Mouse (Mus musculus): Measurements from ENCODE around the gene Exosc5. TPM values are rescaled to one million over a fixed set of nuclear protein-coding genes. Genes with fewer than 3 reads are reported as not detected.

Gene Exosc5
- total and polyA plus RNA-seq, 3 experiments: 105 to 125 (median 123) TPM

GRCm38 (mm10) chr7:25666381-25666780, 7.4 kb downstream of the Exosc5 start:
- TF ChIP-seq PAX5 (IDR thresholded peaks at IDR 0.05; ENCODE audit: low read length): no peak
- TF ChIP-seq POLR2A (IDR thresholded peaks at IDR 0.05; ENCODE audit: low read depth, low read length): no peak
- no peak for TF ChIP-seq MXI1 (IDR thresholded peaks at IDR 0.05; ENCODE audit: low read depth, low read length)
- no peak for TF ChIP-seq EP300 (IDR thresholded peaks at IDR 0.05; ENCODE audit: low read length)
- no peak for TF ChIP-seq USF2 (conservative IDR thresholded peaks at IDR 0.05; ENCODE audit: low read depth, low read length)
- no peak for TF ChIP-seq USF1 (IDR thresholded peaks at IDR 0.05; ENCODE audit: low read depth, low read length)
- no peak for TF ChIP-seq ZNF384 (IDR thresholded peaks at IDR 0.05; ENCODE audit: low read depth, low read length)
- no peak for TF ChIP-seq GABPA (IDR thresholded peaks at IDR 0.05; ENCODE audit: insufficient replicate concordance, low read depth, low read length)
- TF ChIP-seq ELF1 (IDR thresholded peaks at IDR 0.05; ENCODE audit: low read depth, low read length): no peak
- no peak for TF ChIP-seq MAZ (IDR thresholded peaks at IDR 0.05; ENCODE audit: low read depth, low read length)
- TF ChIP-seq SMC3 (IDR thresholded peaks at IDR 0.05; ENCODE audit: low read depth, low read length): no peak
- TF ChIP-seq ETS1 (conservative IDR thresholded peaks at IDR 0.05; ENCODE audit: low read depth, low read length): no peak
- no peak for TF ChIP-seq CHD1 (IDR thresholded peaks at IDR 0.05; ENCODE audit: low read depth, low read length)
- no peak for TF ChIP-seq IRF4 (IDR thresholded peaks at IDR 0.05; ENCODE audit: low read depth, low read length)
- TF ChIP-seq KAT2A (IDR thresholded peaks at IDR 0.05; ENCODE audit: insufficient replicate concordance, low read length): no peak
- in situ Hi-C loops (cut with MboI; ENCODE audit: low pct_ligation_motif_present, low pct_unique_long_range_greater_than_20kb, low sequenced_read_pairs) (no loop called here), dilution Hi-C loops (cut with MboI; ENCODE audit: extremely low pct_ligation_motif_present, extremely low pct_unique_long_range_greater_than_20kb, low sequenced_read_pairs) (no loop called here)
- no peak overlapping the region for H3K4me3 ChIP-seq (replicated peaks in 1 of 3; ENCODE audit: low read depth in 2 of 3, low read length in 2 of 3, poor library complexity in 1 of 3)
- no peak overlapping the region for H3K27ac ChIP-seq (ENCODE audit: insufficient read depth, low read depth)
- no peaks in the 10 kb centered on the region for H3K9me3 ChIP-seq (replicated peaks; ENCODE audit: low read length)
- no peaks in the 10 kb centered on the region for H3K27me3 ChIP-seq (replicated peaks)
- no peak overlapping the region for H3K9ac ChIP-seq (ENCODE audit: insufficient read depth, low read depth)
- no peak for DNase-seq (ENCODE audit: extremely low read depth)
- H3K79me2 ChIP-seq (replicated peaks; ENCODE audit: control insufficient read depth, extremely low read depth, insufficient read depth, poor library complexity, severe bottlenecking): peaks cover 5% of the 10 kb centered on the region
- no peak overlapping the region for H3K4me2 ChIP-seq (ENCODE audit: insufficient read depth, low read depth, poor library complexity, severe bottlenecking)
- H3K4me1 ChIP-seq (ENCODE audit: control insufficient read depth in 1 of 2, insufficient read depth in 2 of 2): peaks cover 0 to 4% of the 10 kb centered on the region in 2 experiments; a peak in 1 of 4 replicates
- peaks cover 73 to 98% of the 10 kb centered on the region in 2 experiments for H3K36me3 ChIP-seq (replicated peaks in 1 of 2; ENCODE audit: control insufficient read depth in 1 of 2, insufficient read depth in 1 of 2, low read length in 1 of 2)

GRCm38 (mm10) chr7:25669158-25669557, 10.2 kb downstream of the Exosc5 start:
- no peak overlapping the region for H3K4me2 ChIP-seq (ENCODE audit: insufficient read depth, low read depth, poor library complexity, severe bottlenecking)
- peaks cover 53 to 79% of the 10 kb centered on the region in 2 experiments for H3K36me3 ChIP-seq (replicated peaks in 1 of 2; ENCODE audit: control insufficient read depth in 1 of 2, insufficient read depth in 1 of 2, low read length in 1 of 2)
- in situ Hi-C loops (cut with MboI; ENCODE audit: low pct_ligation_motif_present, low pct_unique_long_range_greater_than_20kb, low sequenced_read_pairs): no loop called here
- no peak overlapping the region for H3K4me3 ChIP-seq (replicated peaks in 1 of 3; ENCODE audit: low read depth in 2 of 3, low read length in 2 of 3, poor library complexity in 1 of 3)
- peaks cover 3% of the 10 kb centered on the region for H3K9me3 ChIP-seq (replicated peaks; ENCODE audit: low read length)
- no peaks in the 10 kb centered on the region for H3K27me3 ChIP-seq (replicated peaks)
- TF ChIP-seq E2F4 (IDR thresholded peaks at IDR 0.05; ENCODE audit: insufficient replicate concordance, low read depth, low read length) (no peak), MEF2A (IDR thresholded peaks at IDR 0.05; ENCODE audit: borderline replicate concordance, low read depth, low read length) (no peak), JUND (conservative IDR thresholded peaks at IDR 0.05; ENCODE audit: low read depth, low read length) (no peak), UBTF (IDR thresholded peaks at IDR 0.05; ENCODE audit: low read depth, low read length) (no peak), POLR2A (IDR thresholded peaks at IDR 0.05; ENCODE audit: low read depth, low read length) (no peak), ZC3H11A (IDR thresholded peaks at IDR 0.05; ENCODE audit: low read depth, low read length) (no peak), CTCF (conservative IDR thresholded peaks at IDR 0.05 in 1 of 2, IDR thresholded peaks at IDR 0.05 in 1 of 2; ENCODE audit: low read depth in 2 of 2, low read length in 2 of 2) (no peak), SMC3 (IDR thresholded peaks at IDR 0.05; ENCODE audit: low read depth, low read length) (no peak), POLR2AphosphoS2 (IDR thresholded peaks at IDR 0.05; ENCODE audit: low read depth, low read length) (no peak), RAD21 (IDR thresholded peaks at IDR 0.05; ENCODE audit: low read depth, low read length) (no peak), GABPA (IDR thresholded peaks at IDR 0.05; ENCODE audit: insufficient replicate concordance, low read depth, low read length) (no peak), MAFK (IDR thresholded peaks at IDR 0.05; ENCODE audit: insufficient replicate concordance, low read length) (no peak), ZNF384 (IDR thresholded peaks at IDR 0.05; ENCODE audit: low read depth, low read length) (no peak), MXI1 (IDR thresholded peaks at IDR 0.05; ENCODE audit: low read depth, low read length) (no peak), PAX5 (IDR thresholded peaks at IDR 0.05; ENCODE audit: low read length) (no peak), ELF1 (IDR thresholded peaks at IDR 0.05; ENCODE audit: low read depth, low read length) (no peak), NRF1 (IDR thresholded peaks at IDR 0.05; ENCODE audit: low read depth, low read length) (no peak), RCOR1 (conservative IDR thresholded peaks at IDR 0.05; ENCODE audit: low read depth, low read length) (no peak), CHD2 (IDR thresholded peaks at IDR 0.05; ENCODE audit: low read length) (no peak)
- H3K79me2 ChIP-seq (replicated peaks; ENCODE audit: control insufficient read depth, extremely low read depth, insufficient read depth, poor library complexity, severe bottlenecking): no peaks in the 10 kb centered on the region
- DNase-seq (ENCODE audit: extremely low read depth): no peak
- dilution Hi-C loops (cut with MboI; ENCODE audit: extremely low pct_ligation_motif_present, extremely low pct_unique_long_range_greater_than_20kb, low sequenced_read_pairs): no loop called here
- peaks cover 0 to 3% of the 10 kb centered on the region in 2 experiments; a peak in 1 of 4 replicates for H3K4me1 ChIP-seq (ENCODE audit: control insufficient read depth in 1 of 2, insufficient read depth in 2 of 2)
- no peak overlapping the region for H3K9ac ChIP-seq (ENCODE audit: insufficient read depth, low read depth)
- no peak overlapping the region for H3K27ac ChIP-seq (ENCODE audit: insufficient read depth, low read depth)
